Mouse (Mus musculus) urinary bladder, adult 18-20 months (tissue): ENCODE data around the gene 1700061G19Rik.

ENCODE experiments used
- DNase-seq, 2 experiments: peaks; one replicate each; pipeline ENCODE4 v3.0.0; 2022; ENCODE audit warnings: low spot score in 2 of 2, mixed read lengths in 2 of 2

The 1700061G19Rik gene

GRCm38 (mm10) chr17:56925998-56926397, 50.7 kb downstream of the 1700061G19Rik start:
- no peak for DNase-seq

GRCm38 (mm10) chr17:56929101-56929500, 53.8 kb downstream of the 1700061G19Rik start:
- DNase-seq = no peak

GRCm38 (mm10) chr17:56929530-56929929, 54.3 kb downstream of the 1700061G19Rik start:
- no peak for DNase-seq

GRCm38 (mm10) chr17:56930026-56930425, 54.7 kb downstream of the 1700061G19Rik start:
- DNase-seq = no peak

- DNase-seq = no peak
These were observed 58.1 kb downstream of the 1700061G19Rik start for GRCm38 (mm10) chr17:56933395-56933794.

- no peak for DNase-seq
These were observed 59.5 kb downstream of the 1700061G19Rik start for GRCm38 (mm10) chr17:56934545-56935330.

- DNase-seq = peak; percentile 97 to 99
These were observed 60.3 kb downstream of the 1700061G19Rik start, which contains the start of gene Mllt1 for GRCm38 (mm10) chr17:56935363-56936131. TSS of gene Mllt1 (minus strand) at chr17:56935415.

GRCm38 (mm10) chr17:56936731-56937130, 61.5 kb downstream of the 1700061G19Rik start:
- DNase-seq = no peak
